Mouse (Mus musculus): ENCODE measurements around the gene Mvp. TPM values are rescaled to one million over a fixed set of nuclear protein-coding genes. Genes with fewer than 3 reads are reported as not detected.

Gene Mvp
- polyA plus RNA-seq, 1 experiment from 2014 or later, result 5.8 TPM

Small RNA genes within 50 kb of the gene (microRNA-seq; reads per million reads assigned to microRNA genes)
- not detected for gene Gm44343

Other genes starting within 250 kb of the Mvp start
- gene Gdpd3, start 248.3 kb downstream of the Mvp start, polyA plus RNA-seq (2016; fragmentation: Nextera tagmentation; extraction: Ambion mirVana), result 2.0 and 2.4 TPM in 2 replicates
- gene Ypel3, start 237.7 kb downstream of the Mvp start, polyA plus RNA-seq (2016; fragmentation: Nextera tagmentation; extraction: Ambion mirVana), result 125 and 126 TPM in 2 replicates
- 0.64 and 0.65 TPM in 2 replicates for gene Tbx6, start 233.1 kb downstream of the Mvp start, polyA plus RNA-seq (2016; fragmentation: Nextera tagmentation; extraction: Ambion mirVana)
- 315 and 323 TPM in 2 replicates for gene Ppp4c, start 222.1 kb downstream of the Mvp start, polyA plus RNA-seq (2016; fragmentation: Nextera tagmentation; extraction: Ambion mirVana)
- gene Fam57b, start 217.0 kb downstream of the Mvp start, polyA plus RNA-seq (2016; fragmentation: Nextera tagmentation; extraction: Ambion mirVana), result 19.3 and 20.0 TPM in 2 replicates
- not detected in 2 replicates for gene 4930451I11Rik, start 183.0 kb downstream of the Mvp start, polyA plus RNA-seq (2016; fragmentation: Nextera tagmentation; extraction: Ambion mirVana)
- 6.3 and 7.7 TPM in 2 replicates for gene Doc2a, start 167.2 kb downstream of the Mvp start, polyA plus RNA-seq (2016; fragmentation: Nextera tagmentation; extraction: Ambion mirVana)
- gene Hirip3, start 152.6 kb downstream of the Mvp start, polyA plus RNA-seq (2016; fragmentation: Nextera tagmentation; extraction: Ambion mirVana), result 43.1 and 51.6 TPM in 2 replicates
- 90.9 and 96.0 TPM in 2 replicates for gene Ino80e, start 152.2 kb downstream of the Mvp start, polyA plus RNA-seq (2016; fragmentation: Nextera tagmentation; extraction: Ambion mirVana)
- 68.3 and 71.0 TPM in 2 replicates for gene Taok2, start 129.9 kb downstream of the Mvp start, polyA plus RNA-seq (2016; fragmentation: Nextera tagmentation; extraction: Ambion mirVana)
- gene Tmem219, start 91.7 kb downstream of the Mvp start, polyA plus RNA-seq (2016; fragmentation: Nextera tagmentation; extraction: Ambion mirVana), result 32.7 and 36.5 TPM in 2 replicates
- gene Kctd13, start 85.7 kb downstream of the Mvp start, polyA plus RNA-seq (2016; fragmentation: Nextera tagmentation; extraction: Ambion mirVana), result 50.5 and 53.7 TPM in 2 replicates
- gene Asphd1, start 65.0 kb downstream of the Mvp start, polyA plus RNA-seq (2016; fragmentation: Nextera tagmentation; extraction: Ambion mirVana), result 1.6 and 2.7 TPM in 2 replicates
- gene Sez6l2, start 64.1 kb downstream of the Mvp start, polyA plus RNA-seq (2016; fragmentation: Nextera tagmentation; extraction: Ambion mirVana), result 13.8 and 16.9 TPM in 2 replicates
- gene Cdipt, start 38.7 kb downstream of the Mvp start, polyA plus RNA-seq (2016; fragmentation: Nextera tagmentation; extraction: Ambion mirVana), result 81.1 and 87.2 TPM in 2 replicates
- 1.0 and 1.3 TPM in 2 replicates for gene Cdiptos, start 38.5 kb downstream of the Mvp start, polyA plus RNA-seq (2016; fragmentation: Nextera tagmentation; extraction: Ambion mirVana)
- 0.32 and 0.39 TPM in 2 replicates for gene Pagr1b, start 1.9 kb upstream of the Mvp start, polyA plus RNA-seq (2016; fragmentation: Nextera tagmentation; extraction: Ambion mirVana)
- gene Pagr1a, start 2.7 kb upstream of the Mvp start, polyA plus RNA-seq (2016; fragmentation: Nextera tagmentation; extraction: Ambion mirVana), result 53.1 and 65.0 TPM in 2 replicates
- gene Gm42742, start 6.5 kb upstream of the Mvp start, polyA plus RNA-seq (2016; fragmentation: Nextera tagmentation; extraction: Ambion mirVana), result 56.8 and 66.8 TPM in 2 replicates
- gene Prrt2, start 6.6 kb upstream of the Mvp start, polyA plus RNA-seq (2016; fragmentation: Nextera tagmentation; extraction: Ambion mirVana), result 4.3 and 5.5 TPM in 2 replicates
- 118 and 133 TPM in 2 replicates for gene Maz, start 12.4 kb upstream of the Mvp start, polyA plus RNA-seq (2016; fragmentation: Nextera tagmentation; extraction: Ambion mirVana)
- 129 and 136 TPM in 2 replicates for gene Kif22, start 27.9 kb upstream of the Mvp start, polyA plus RNA-seq (2016; fragmentation: Nextera tagmentation; extraction: Ambion mirVana)
- gene Zg16, start 72.7 kb upstream of the Mvp start, polyA plus RNA-seq (2016; fragmentation: Nextera tagmentation; extraction: Ambion mirVana), result not detected in 2 replicates
- 1.1 and 1.5 TPM in 2 replicates for gene AI467606, start 76.7 kb upstream of the Mvp start, polyA plus RNA-seq (2016; fragmentation: Nextera tagmentation; extraction: Ambion mirVana)
- gene Qprt, start 107.6 kb upstream of the Mvp start, polyA plus RNA-seq (2016; fragmentation: Nextera tagmentation; extraction: Ambion mirVana), result 2.5 and 4.2 TPM in 2 replicates
- gene Spn, start 123.2 kb upstream of the Mvp start, polyA plus RNA-seq (2016; fragmentation: Nextera tagmentation; extraction: Ambion mirVana), result 0.10 and 0.13 TPM in 2 replicates
- gene Cd2bp2, start 181.4 kb upstream of the Mvp start, polyA plus RNA-seq (2016; fragmentation: Nextera tagmentation; extraction: Ambion mirVana), result 98.9 and 103 TPM in 2 replicates
- gene Tbc1d10b, start 193.8 kb upstream of the Mvp start, polyA plus RNA-seq (2016; fragmentation: Nextera tagmentation; extraction: Ambion mirVana), result 42.9 and 44.4 TPM in 2 replicates
- gene Mylpf, start 194.3 kb upstream of the Mvp start, polyA plus RNA-seq (2016; fragmentation: Nextera tagmentation; extraction: Ambion mirVana), result 12.6 and 13.1 TPM in 2 replicates
- gene Zfp553, start 218.4 kb upstream of the Mvp start, polyA plus RNA-seq (2016; fragmentation: Nextera tagmentation; extraction: Ambion mirVana), result 79.4 and 82.0 TPM in 2 replicates
- gene Sept1, start 218.5 kb upstream of the Mvp start, polyA plus RNA-seq (2016; fragmentation: Nextera tagmentation; extraction: Ambion mirVana), result 38.6 and 41.1 TPM in 2 replicates
- 55.0 and 62.0 TPM in 2 replicates for gene Zfp771, start 229.7 kb upstream of the Mvp start, polyA plus RNA-seq (2016; fragmentation: Nextera tagmentation; extraction: Ambion mirVana)
- gene Dctpp1, start 246.1 kb upstream of the Mvp start, polyA plus RNA-seq (2016; fragmentation: Nextera tagmentation; extraction: Ambion mirVana), result 165 and 174 TPM in 2 replicates